Mouse (Mus musculus) hindbrain, embryonic 16.5 days (tissue): ENCODE data around the gene Srgn. TPM values are rescaled to one million over a fixed set of nuclear protein-coding genes. Genes with fewer than 3 reads are reported as not detected.

ENCODE experiments used
- ATAC-seq: fragments of 200-750 bp; cut with Nextera tagmentation; 2 replicates; pipeline ENCODE4 v1.8.0; 2017; ENCODE audit warnings: moderate TSS enrichment, moderate library complexity
- H3K27ac ChIP-seq: fragments of 300-500 bp; sonication (generic); 2 replicates; pipeline ENCODE4 v1.5.1; 2014; ENCODE audit warnings: low read depth, mild to moderate bottlenecking, control low read depth, low read length, moderate library complexity
- H3K27me3 ChIP-seq: fragments of 300-500 bp; sonication (generic); replicated peaks from 2 replicates; pipeline ENCODE4 v1.6.1; 2014; ENCODE audit warnings: low read length; ENCODE audit not compliant: control insufficient read depth, insufficient read depth
- H3K36me3 ChIP-seq: fragments of 300-500 bp; sonication (generic); 2 replicates; pipeline ENCODE4 v1.6.1; 2014; ENCODE audit warnings: mild to moderate bottlenecking, low read length, moderate library complexity, mixed read lengths; ENCODE audit not compliant: control insufficient read depth, insufficient read depth
- H3K4me1 ChIP-seq: fragments of 300-500 bp; sonication (generic); 2 replicates; pipeline ENCODE4 v1.6.1; 2014; ENCODE audit warnings: low read depth, low read length; ENCODE audit not compliant: control insufficient read depth, insufficient read depth
- H3K4me2 ChIP-seq: fragments of 300-500 bp; sonication (generic); 2 replicates; pipeline ENCODE4 v1.6.1; 2014; ENCODE audit warnings: mild to moderate bottlenecking, low read length, control low read depth, moderate library complexity
- H3K4me3 ChIP-seq: fragments of 300-500 bp; sonication (generic); 2 replicates; pipeline ENCODE4 v1.5.1; 2014; ENCODE audit warnings: mild to moderate bottlenecking, low read length, control low read depth, moderate library complexity
- H3K9ac ChIP-seq: fragments of 300-500 bp; sonication (generic); 2 replicates; pipeline ENCODE4 v1.6.1; 2014; ENCODE audit warnings: low read depth, mild to moderate bottlenecking, control low read depth, low read length, moderate library complexity
- H3K9me3 ChIP-seq: fragments of 300-500 bp; sonication (generic); 2 replicates; pipeline ENCODE4 v1.6.1; 2014; ENCODE audit warnings: mild to moderate bottlenecking, low read length, moderate library complexity; ENCODE audit not compliant: control insufficient read depth
- WGBS: fragments of 180-500 bp; shearing (Covaris S2); extraction: QIAGEN DNeasy Blood & Tissue Kit; methylation state at CpG from one replicate; pipeline ENCODE4 v1.1.7; 2014; 5-methylcytosine and 5-hydroxymethylcytosine counted together
- polyA plus RNA-seq: library from polyadenylated mRNA; unstranded; fragments of >200 nt; fragmentation: Nextera tagmentation; extraction: Ambion mirVana; gene quantifications from 2 replicates; pipeline ENCODE4 v1.2.1, GENCODE M21; 2015

Gene Srgn
- 10.0 and 14.0 TPM in 2 replicates for polyA plus RNA-seq

DNA sequence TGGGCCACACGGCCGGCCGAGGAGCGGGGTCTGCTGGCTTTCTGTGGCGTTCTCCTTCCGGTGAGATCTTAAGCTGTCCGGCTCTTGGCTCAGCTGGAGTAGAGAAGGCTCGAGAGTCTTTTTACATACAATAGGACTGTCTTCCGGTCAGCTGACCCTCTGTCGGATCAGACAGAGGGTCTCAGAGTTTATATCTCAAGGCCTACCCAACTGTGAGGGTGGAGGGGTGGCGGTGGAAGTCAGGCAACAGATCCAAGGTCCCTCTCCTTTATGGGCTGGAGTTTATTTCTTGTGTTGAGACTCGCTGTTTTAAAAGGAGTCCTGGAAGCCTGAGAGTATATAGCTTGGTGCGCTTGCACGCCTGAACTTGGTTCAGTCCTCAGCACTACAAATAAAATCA is at the start of gene Srgn:
Srgn (minus strand) TSS at position 101 of the 400 bp plus-strand sequence.
- H3K4me1 ChIP-seq, result no peaks in the 10 kb centered on the region
- ATAC-seq, result no peak
- no peak within 1 kb of the TSS for H3K27ac ChIP-seq
- H3K4me2 ChIP-seq, result no peak within 1 kb of the TSS
- H3K36me3 ChIP-seq, result no peaks in the 10 kb centered on the region
- H3K27me3 ChIP-seq, result no peaks in the 10 kb centered on the region
- no peak within 1 kb of the TSS for H3K9ac ChIP-seq
- no peaks in the 10 kb centered on the region for H3K9me3 ChIP-seq
- 86% methylated on average over 14 of the region's 14 CpGs for WGBS
- no peak within 1 kb of the TSS for H3K4me3 ChIP-seq

DNA sequence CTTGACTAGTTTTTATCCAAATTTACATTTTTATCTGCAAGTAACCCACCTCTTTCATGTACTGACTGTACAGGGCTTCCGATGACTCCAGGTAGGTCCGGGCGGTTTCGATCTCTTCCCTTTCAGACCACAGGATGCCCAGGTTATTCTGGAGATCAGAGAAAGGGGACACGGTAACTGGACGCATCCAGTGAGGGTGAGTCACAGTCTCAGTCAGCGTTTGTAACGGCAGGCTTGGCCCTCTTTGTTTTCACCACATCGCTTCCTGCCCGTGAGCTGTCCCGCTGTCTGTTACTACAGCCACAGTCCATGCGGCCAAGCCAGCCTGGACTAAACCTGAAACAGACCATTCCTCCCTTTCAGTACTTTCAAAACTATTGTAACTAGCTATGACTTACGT is 47.8 kb upstream of the Srgn start:
- H3K27ac ChIP-seq, result no peak overlapping the region
- H3K4me1 ChIP-seq, result peaks cover 16% of the 10 kb centered on the region
- H3K4me3 ChIP-seq, result no peak overlapping the region
- no peaks in the 10 kb centered on the region for H3K9me3 ChIP-seq
- H3K27me3 ChIP-seq, result no peaks in the 10 kb centered on the region
- H3K36me3 ChIP-seq, result peaks cover 13% of the 10 kb centered on the region
- no peak for ATAC-seq
- no peak overlapping the region for H3K4me2 ChIP-seq
- WGBS, result 92% methylated on average over 13 of the region's 13 CpGs
- H3K9ac ChIP-seq, result no peak overlapping the region

- 94% methylated on average over 7 of the region's 7 CpGs for WGBS
- no peaks in the 10 kb centered on the region for H3K9me3 ChIP-seq
- H3K4me3 ChIP-seq, result no peak overlapping the region
- no peaks in the 10 kb centered on the region for H3K4me1 ChIP-seq
- H3K9ac ChIP-seq, result no peak overlapping the region
- H3K36me3 ChIP-seq, result peaks cover 40% of the 10 kb centered on the region
- H3K27me3 ChIP-seq, result no peaks in the 10 kb centered on the region
- no peak for ATAC-seq
- no peak overlapping the region for H3K4me2 ChIP-seq
- no peak overlapping the region for H3K27ac ChIP-seq
Measured at GRCm38 (mm10) chr10:62570126-62570871, 43.0 kb upstream of the Srgn start.

DNA sequence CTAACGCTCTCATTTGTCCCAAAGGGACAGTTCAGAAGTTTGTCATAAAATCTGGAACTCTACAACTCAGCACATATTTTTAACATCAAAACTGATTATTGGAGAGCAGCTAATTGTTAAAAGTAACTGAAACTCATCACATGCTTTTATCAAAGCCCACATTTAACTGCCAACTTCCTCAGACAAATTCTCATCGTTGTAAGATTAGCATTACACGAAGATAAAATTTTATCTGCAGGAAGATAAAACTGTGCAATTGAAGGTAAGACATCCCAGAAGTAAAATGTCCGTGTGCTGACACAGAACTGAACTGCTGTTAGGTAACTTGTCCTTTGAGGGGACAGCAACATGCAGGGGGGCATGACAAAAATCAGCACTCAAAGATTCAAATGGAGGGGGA is 41.6 kb upstream of the Srgn start:
- H3K4me2 ChIP-seq, result no peak overlapping the region
- no peaks in the 10 kb centered on the region for H3K27me3 ChIP-seq
- H3K4me3 ChIP-seq, result no peak overlapping the region
- H3K27ac ChIP-seq, result no peak overlapping the region
- no peaks in the 10 kb centered on the region for H3K9me3 ChIP-seq
- no peak for ATAC-seq
- WGBS, result 91% methylated on average over 4 of the region's 4 CpGs
- no peaks in the 10 kb centered on the region for H3K4me1 ChIP-seq
- H3K9ac ChIP-seq, result no peak overlapping the region
- H3K36me3 ChIP-seq, result peaks cover 36% of the 10 kb centered on the region

GRCm38 (mm10) chr10:62557736-62558135 is 30.5 kb upstream of the Srgn start:
- no peak overlapping the region for H3K4me3 ChIP-seq
- 87% methylated on average over 1 of the region's 1 CpGs for WGBS
- no peak overlapping the region for H3K4me2 ChIP-seq
- no peaks in the 10 kb centered on the region for H3K27me3 ChIP-seq
- H3K4me1 ChIP-seq, result no peaks in the 10 kb centered on the region
- H3K36me3 ChIP-seq, result peaks cover 27% of the 10 kb centered on the region
- H3K9ac ChIP-seq, result no peak overlapping the region
- H3K27ac ChIP-seq, result no peak overlapping the region
- no peaks in the 10 kb centered on the region for H3K9me3 ChIP-seq
- no peak for ATAC-seq

DNA sequence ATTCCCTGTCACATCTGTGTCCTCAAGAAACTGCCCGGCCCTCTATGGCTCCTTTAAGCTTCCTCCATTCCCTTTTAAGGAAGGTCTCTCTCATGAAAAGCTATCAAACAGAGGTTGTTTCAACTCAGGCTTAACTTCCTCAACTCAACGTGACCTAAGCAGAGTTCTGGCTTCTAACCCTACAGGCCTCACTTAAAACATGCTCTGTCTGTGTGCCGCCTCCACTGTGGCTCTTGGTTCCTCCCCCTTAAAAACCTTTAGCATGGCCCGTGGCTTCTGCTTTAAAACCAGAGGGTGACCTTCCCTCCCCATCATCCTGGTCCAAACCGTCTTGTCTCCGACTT is 29.3 kb upstream of the Srgn start:
- H3K4me3 ChIP-seq, result no peak overlapping the region
- peaks cover 20% of the 10 kb centered on the region for H3K36me3 ChIP-seq
- no peaks in the 10 kb centered on the region for H3K9me3 ChIP-seq
- H3K9ac ChIP-seq, result no peak overlapping the region
- no peak overlapping the region for H3K4me2 ChIP-seq
- H3K27ac ChIP-seq, result no peak overlapping the region
- no peak for ATAC-seq
- whole genome bisulfite sequencing, result 87% methylated on average over 6 of the region's 6 CpGs
- H3K4me1 ChIP-seq, result no peaks in the 10 kb centered on the region
- no peaks in the 10 kb centered on the region for H3K27me3 ChIP-seq

- Histone ChIP-seq H3K4me2 (no peak overlapping the region), H3K9me3 (no peaks in the 10 kb centered on the region), H3K4me1 (no peaks in the 10 kb centered on the region), H3K27me3 (no peaks in the 10 kb centered on the region), H3K9ac (no peak overlapping the region), H3K36me3 (peaks cover 20% of the 10 kb centered on the region), H3K4me3 (no peak overlapping the region), H3K27ac (no peak overlapping the region)
- no peak for ATAC-seq
- WGBS, result 77% methylated on average over 11 of the region's 11 CpGs
Measured at GRCm38 (mm10) chr10:62555705-62556557, 28.7 kb upstream of the Srgn start.

GRCm38 (mm10) chr10:62553611-62554091 is 26.4 kb upstream of the Srgn start:
- Histone ChIP-seq H3K4me1 (no peaks in the 10 kb centered on the region), H3K9ac (no peak overlapping the region), H3K9me3 (no peaks in the 10 kb centered on the region), H3K27me3 (no peaks in the 10 kb centered on the region), H3K4me3 (no peak overlapping the region), H3K36me3 (peaks cover 5% of the 10 kb centered on the region), H3K4me2 (no peak overlapping the region), H3K27ac (no peak overlapping the region)
- WGBS, result 83% methylated on average over 12 of the region's 12 CpGs
- no peak for ATAC-seq

DNA sequence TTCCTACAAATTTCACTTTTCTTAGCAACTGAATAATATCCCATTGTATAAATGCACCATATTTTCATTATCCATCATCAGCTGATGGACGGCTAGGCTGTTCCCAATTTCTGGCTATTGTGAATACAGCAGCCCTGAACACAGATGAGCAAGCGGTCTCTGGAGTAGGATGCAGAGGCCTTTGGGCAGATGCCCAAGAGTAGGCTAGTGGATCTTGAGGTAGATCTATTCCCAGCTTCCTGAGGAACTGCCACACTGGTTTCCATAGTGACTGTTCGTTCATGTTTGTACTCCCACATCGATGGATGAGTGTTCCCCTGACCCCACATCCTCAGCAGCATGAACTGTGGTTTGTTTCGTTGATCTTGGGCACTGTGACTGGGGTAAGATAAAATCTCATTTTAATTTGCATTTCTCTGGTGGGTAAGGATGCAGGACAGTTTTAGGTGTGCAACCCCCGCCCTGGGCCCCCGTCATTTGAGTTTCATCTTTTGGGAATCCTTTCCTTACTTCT is 23.6 kb upstream of the Srgn start:
- no peak for ATAC-seq
- Histone ChIP-seq H3K9ac (no peak overlapping the region), H3K4me3 (no peak overlapping the region), H3K9me3 (no peaks in the 10 kb centered on the region), H3K36me3 (0 out of 2 replicates have a peak, but pooled peaks cover 3% of the 10 kb centered on the region), H3K27me3 (no peaks in the 10 kb centered on the region), H3K4me2 (no peak overlapping the region), H3K4me1 (no peaks in the 10 kb centered on the region), H3K27ac (no peak overlapping the region)
- 74% methylated on average over 7 of the region's 7 CpGs for WGBS
